Mouse (Mus musculus): ENCODE data around the gene Cpox. TPM values are rescaled to one million over a fixed set of nuclear protein-coding genes. Genes with fewer than 3 reads are reported as not detected.
"Not testable (repeated sequence)": the region's sequence is repeated elsewhere in the genome, so short reads cannot be mapped to it uniquely, and the experiment has no call there.

Cpox gene
- total RNA-seq (2021), result 10 to 100 TPM; 11.4 to 14.5 TPM
- long read RNA-seq, experiment 1, transcript Cpox-201 (7 exons, 3,097 nt), result major isoform, 9 of 9 reads
- long read RNA-seq, experiment 1, partial matches to known transcripts, result 0 of 9 reads
- long read RNA-seq, experiment 1, other reads (novel, unspliced or antisense), result 0 of 9 reads
- long read RNA-seq, experiment 2, transcript Cpox-201 (7 exons, 3,097 nt), result major isoform, 43 of 45 reads
- long read RNA-seq, experiment 2, partial matches to known transcripts, result 0 of 45 reads
- long read RNA-seq, experiment 2, other reads (novel, unspliced or antisense), result 2 of 45 reads

- peak; percentile 69 to 76 for DNase-seq (ENCODE audit: low spot score in 2 of 2)
Measured at GRCm38 (mm10) chr16:58669917-58670630, at the start of gene Cpox. TSS of gene Cpox (plus strand) at chr16:58670292.

GRCm38 (mm10) chr16:58622377-58622776 is 47.7 kb upstream of the Cpox start:
- no peak for DNase-seq (ENCODE audit: low spot score in 2 of 2)

DNA sequence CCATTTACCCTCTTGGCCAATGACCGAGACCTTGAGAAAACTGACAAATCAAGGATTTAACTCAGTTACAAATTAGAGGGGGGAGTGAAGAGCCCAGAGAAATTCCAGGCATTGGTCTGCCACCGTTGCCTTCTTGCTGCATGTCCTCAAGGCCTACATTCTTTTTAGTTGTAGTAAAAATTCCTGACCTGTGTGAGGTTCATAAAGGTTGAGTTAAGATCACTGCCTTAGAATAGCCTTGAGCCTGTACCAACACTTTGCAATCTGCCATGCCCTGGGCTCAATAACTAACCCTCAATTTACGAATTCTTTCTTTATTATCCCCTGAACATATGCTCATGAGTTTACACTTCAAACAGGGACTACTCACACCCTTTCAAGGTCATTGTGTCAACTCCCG is 47.0 kb upstream of the Cpox start:
- no peak for DNase-seq (ENCODE audit: low spot score in 2 of 2)

DNA sequence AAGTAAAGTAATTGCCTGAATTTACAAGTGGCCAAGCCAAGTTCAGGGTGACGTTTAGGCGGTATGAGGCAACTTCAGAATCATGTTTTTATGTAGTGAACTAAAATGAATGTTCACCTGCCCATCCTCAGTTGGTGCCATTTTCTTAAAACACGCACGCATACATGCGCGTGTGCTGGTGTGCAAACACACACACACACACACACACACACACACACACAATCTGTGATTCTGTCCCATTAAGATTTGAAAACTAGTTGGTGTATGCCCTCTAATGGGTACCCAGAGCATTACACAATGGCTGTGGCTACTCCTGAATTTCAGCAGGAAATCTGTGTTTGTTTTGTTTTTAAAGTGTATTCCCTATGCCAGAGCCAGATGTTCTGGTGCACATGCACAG is 46.1 kb upstream of the Cpox start:
- DNase-seq (ENCODE audit: low spot score in 2 of 2), result no peak

- no peak for DNase-seq (ENCODE audit: low spot score in 2 of 2)
Measured at GRCm38 (mm10) chr16:58627597-58628335, 42.3 kb upstream of the Cpox start.

- no peak for DNase-seq (ENCODE audit: low spot score in 2 of 2)
Measured at GRCm38 (mm10) chr16:58628336-58628680, 41.8 kb upstream of the Cpox start.

- no peak for DNase-seq (ENCODE audit: low spot score in 2 of 2)
Measured at GRCm38 (mm10) chr16:58628968-58629367, 41.1 kb upstream of the Cpox start.

DNA sequence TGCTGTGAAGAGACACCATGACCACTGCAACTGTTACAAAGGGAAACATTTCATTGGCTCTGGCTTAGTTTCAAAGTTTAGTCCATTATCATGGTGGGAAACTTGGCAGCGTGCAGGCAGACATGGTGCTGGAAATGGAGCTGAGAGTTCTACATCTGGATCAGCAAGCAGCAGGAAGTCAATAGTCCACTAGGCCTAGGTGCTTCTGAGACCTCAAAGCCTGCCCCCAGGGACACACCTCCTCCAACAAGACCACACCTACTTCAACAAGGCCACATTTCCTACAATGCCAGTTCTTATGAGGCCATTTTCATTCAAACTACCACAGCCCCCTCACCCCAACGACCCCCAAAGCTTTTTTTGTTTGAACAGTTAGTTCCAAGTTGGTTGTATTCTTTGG is 40.4 kb upstream of the Cpox start:
- no peak for DNase-seq (ENCODE audit: low spot score in 2 of 2)

DNA sequence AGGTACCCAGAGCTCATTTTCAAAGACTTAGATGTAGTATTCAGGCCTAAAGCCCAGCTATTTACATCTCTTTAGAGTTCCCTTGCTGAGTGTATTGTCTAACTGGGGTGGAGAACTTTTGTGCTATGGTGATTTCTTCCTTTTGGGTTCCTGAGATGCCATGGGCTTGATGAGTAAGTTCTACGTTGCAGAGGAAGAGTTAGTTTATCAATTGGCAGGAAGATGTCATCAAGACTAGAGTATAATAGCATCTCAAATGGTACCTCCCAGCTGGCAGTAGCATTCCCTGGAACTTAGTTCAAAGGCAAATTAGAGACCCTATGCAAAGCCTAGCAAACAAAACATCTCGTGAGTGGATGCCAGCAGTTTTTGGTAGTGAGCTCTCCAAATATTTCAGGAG is 34.2 kb upstream of the Cpox start:
- no peak for DNase-seq (ENCODE audit: low spot score in 2 of 2)

- no peak for DNase-seq (ENCODE audit: low spot score in 2 of 2)
Measured at GRCm38 (mm10) chr16:58637448-58637847, 32.6 kb upstream of the Cpox start.

DNA sequence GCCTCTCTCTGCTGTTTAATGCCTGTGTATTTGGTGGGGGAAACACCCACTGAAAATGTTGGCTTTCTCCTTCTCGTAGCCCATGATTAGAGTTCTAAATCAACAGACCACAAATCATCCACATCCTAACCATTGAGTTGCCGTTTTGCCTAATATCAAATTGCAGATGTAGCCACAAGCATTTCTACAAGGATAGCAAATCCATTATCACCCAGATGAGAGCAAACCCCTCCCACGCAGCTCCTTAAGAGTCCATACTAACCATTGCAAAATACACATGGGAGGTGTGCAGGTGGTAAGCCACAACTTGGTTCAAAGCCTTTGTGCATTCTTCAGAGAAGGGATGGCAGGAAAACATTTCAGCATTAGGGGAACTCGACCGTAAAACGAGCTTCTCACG is 32.1 kb upstream of the Cpox start:
- DNase-seq (ENCODE audit: low spot score in 2 of 2), result no peak

- DNase-seq (ENCODE audit: low spot score in 2 of 2), result no peak
Measured at GRCm38 (mm10) chr16:58638689-58639175, 31.4 kb upstream of the Cpox start, which contains the start of gene E330017A01Rik. TSS of gene E330017A01Rik (minus strand) at chr16:58638739.

GRCm38 (mm10) chr16:58649979-58650378 is 20.1 kb upstream of the Cpox start:
- no peak for DNase-seq (ENCODE audit: low spot score in 2 of 2)

- DNase-seq (ENCODE audit: low spot score in 2 of 2), result no peak
Measured at GRCm38 (mm10) chr16:58655751-58656150, 14.3 kb upstream of the Cpox start.

GRCm38 (mm10) chr16:58656526-58656925 is 13.6 kb upstream of the Cpox start:
- no peak for DNase-seq (ENCODE audit: low spot score in 2 of 2)

- DNase-seq (ENCODE audit: low spot score in 2 of 2), result no peak
Measured at GRCm38 (mm10) chr16:58658668-58659067, 11.4 kb upstream of the Cpox start.

GRCm38 (mm10) chr16:58661826-58662225 is 8.3 kb upstream of the Cpox start:
- DNase-seq (ENCODE audit: low spot score in 2 of 2), result no peak

- DNase-seq (ENCODE audit: low spot score in 2 of 2), result no peak
Measured at GRCm38 (mm10) chr16:58662287-58662791, 7.8 kb upstream of the Cpox start.

- no peak for DNase-seq (ENCODE audit: low spot score in 2 of 2)
Measured at GRCm38 (mm10) chr16:58663021-58663420, 7.1 kb upstream of the Cpox start.

DNA sequence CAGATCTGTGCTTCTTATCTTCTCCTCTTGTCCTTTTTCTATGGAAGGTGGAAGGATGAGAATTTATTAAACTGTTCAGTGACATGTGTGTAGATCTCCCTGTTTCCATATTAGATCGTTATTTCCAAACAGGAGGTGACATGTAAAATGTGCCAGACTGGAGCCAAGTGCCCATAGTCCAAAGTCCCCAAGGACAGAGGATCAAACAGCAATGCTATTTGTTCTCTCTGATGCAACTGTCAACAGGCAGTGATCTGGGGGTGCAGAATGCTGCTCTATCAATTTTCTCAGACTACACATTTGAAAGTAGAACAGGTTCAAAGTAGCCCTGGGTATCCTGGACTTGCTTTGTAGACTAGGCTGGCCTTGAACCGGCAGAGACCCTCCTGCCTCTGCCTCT is 6.3 kb upstream of the Cpox start:
- DNase-seq (ENCODE audit: low spot score in 2 of 2), result no peak

GRCm38 (mm10) chr16:58665137-58665536 is 5.0 kb upstream of the Cpox start:
- not testable (repeated sequence) for DNase-seq (ENCODE audit: low spot score in 2 of 2)

DNA sequence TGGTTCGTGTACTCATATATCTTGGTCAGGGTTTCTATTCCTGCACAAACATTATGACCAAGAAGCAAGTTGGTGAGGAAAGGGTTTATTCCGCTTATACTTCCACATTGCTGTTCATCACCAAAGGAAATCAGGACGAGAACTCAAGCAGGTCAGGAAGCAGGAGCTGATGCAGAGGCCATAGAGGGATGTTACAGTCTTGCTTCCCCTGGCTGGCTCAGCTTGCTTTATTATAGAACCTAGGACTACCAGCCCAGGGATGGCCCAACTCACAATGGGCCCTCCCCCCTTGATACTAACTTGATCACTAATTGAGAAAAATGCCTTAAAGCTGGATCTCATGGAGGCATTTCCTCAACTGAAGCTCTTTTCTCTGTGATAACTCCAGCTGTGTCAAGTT is 3.4 kb upstream of the Cpox start:
- not testable (repeated sequence) for DNase-seq (ENCODE audit: low spot score in 2 of 2)
